Mouse (Mus musculus) cerebellum, adult 2 months (tissue): Measurements from ENCODE around the gene Kbtbd13. TPM values are rescaled to one million over a fixed set of nuclear protein-coding genes. Genes with fewer than 3 reads are reported as not detected.

Experiments
- DNase-seq, 2 experiments: peaks; one replicate each; pipeline ENCODE4 v3.0.0; 2021
- H3K27ac ChIP-seq: fragments of 200-500 bp; 2 replicates; pipeline ENCODE4 v1.5.1; 2012; ENCODE audit warnings: low read length, control low read depth, inconsistent platforms; ENCODE audit not compliant: insufficient read depth
- H3K27me3 ChIP-seq: fragments of 200-500 bp; 2 replicates; pipeline ENCODE4 v1.6.1; 2012; ENCODE audit warnings: inconsistent platforms, mild to moderate bottlenecking, low read length, moderate library complexity; ENCODE audit not compliant: control insufficient read depth, insufficient read depth
- H3K4me1 ChIP-seq: fragments of 200-500 bp; 2 replicates; pipeline ENCODE4 v1.6.1; 2011; ENCODE audit warnings: low read length; ENCODE audit not compliant: control insufficient read depth, insufficient read depth
- H3K4me3 ChIP-seq: fragments of 200-500 bp; replicated peaks from 2 replicates; pipeline ENCODE3; 2011; ENCODE audit warnings: mild to moderate bottlenecking, low read depth, low read length, control low read depth; ENCODE audit not compliant: insufficient read depth
- CTCF ChIP-seq: fragments of 200-500 bp; IDR thresholded peaks from 2 replicates; pipeline ENCODE4 v1.5.1; 2011; ENCODE audit warnings: low read depth, mild to moderate bottlenecking, control low read depth, low read length, moderate library complexity, borderline replicate concordance; ENCODE audit not compliant: insufficient read depth
- POLR2A ChIP-seq: fragments of 200-500 bp; IDR thresholded peaks from 2 replicates; pipeline ENCODE4 v1.6.1; 2011; ENCODE audit warnings: low read length, control low read depth, borderline replicate concordance; ENCODE audit not compliant: insufficient read depth
- WGBS: fragments of 180-500 bp; shearing (Covaris S2); methylation state at CpG from one replicate; pipeline ENCODE4 v1.1.7; 2018; 5-methylcytosine and 5-hydroxymethylcytosine counted together
- polyA plus RNA-seq: library from polyadenylated mRNA; depleted of rRNA; stranded (reverse); fragments of >200 nt; gene quantifications from 2 replicates; pipeline ENCODE4 v1.2.3, GENCODE M21; 2012; rRNA removed

Kbtbd13 gene
- polyA plus RNA-seq = 0.11 and 0.14 TPM in 2 replicates

DNA sequence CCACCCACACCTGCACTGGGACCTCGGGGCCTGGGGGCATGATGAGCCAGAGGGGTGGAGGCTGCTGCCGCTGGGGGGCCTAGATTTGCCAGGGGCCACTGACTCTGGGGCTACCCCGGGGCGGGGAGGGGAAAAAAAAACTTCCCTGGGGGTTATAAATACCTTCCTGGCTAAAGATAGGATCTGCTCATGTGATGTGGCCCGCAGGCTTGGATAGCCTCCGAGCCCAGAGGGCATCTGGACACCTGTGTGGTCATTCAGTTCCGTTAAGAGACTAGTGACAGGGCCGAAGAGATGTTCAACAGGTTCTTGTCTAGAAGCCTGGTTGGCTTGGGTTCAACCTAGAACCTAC, at the start of gene Kbtbd13:
TSS of gene Kbtbd13 (minus strand) at position 40 of the 352 bp plus-strand sequence.
- Histone ChIP-seq H3K27ac (no peak within 1 kb of the TSS), H3K27me3 (no peaks in the 10 kb centered on the region), H3K4me1 (no peaks in the 10 kb centered on the region), H3K4me3 (no peak within 1 kb of the TSS)
- TF ChIP-seq CTCF = no peak
- no peak for TF ChIP-seq POLR2A
- WGBS = 45% methylated on average over 8 of the region's 8 CpGs
- DNase-seq = no peak

DNA sequence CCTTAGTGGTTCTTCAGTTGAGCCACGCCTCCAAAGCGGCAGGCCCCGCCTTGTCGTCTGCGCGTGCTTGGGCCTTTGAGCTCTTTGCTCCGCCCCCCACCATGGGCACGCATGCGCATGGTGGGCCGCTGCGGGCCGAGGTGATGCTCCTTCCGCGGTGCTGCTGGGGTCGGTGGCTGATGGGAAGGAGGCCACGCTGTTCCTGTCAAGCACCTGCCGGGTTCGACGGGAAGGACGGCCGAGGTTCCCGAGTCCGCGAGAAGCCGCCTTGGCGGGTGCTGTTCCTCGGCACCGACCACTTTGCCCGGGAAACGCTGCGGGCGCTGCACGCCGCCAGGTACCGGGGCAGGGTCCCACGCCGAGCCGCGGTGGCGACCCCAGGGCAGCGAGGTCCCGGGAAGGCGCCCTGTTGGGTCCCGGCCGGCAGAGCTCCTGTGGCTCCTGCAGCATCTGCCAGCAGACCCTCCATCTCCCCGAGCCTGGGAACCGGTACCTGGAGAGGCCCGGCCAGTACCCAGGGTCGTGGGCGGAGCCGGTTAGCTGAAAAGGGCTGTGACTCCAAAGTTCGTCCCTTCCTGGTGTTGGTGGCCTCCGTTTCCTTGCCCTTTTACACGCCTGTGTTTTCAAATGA, 44.3 kb upstream of the Kbtbd13 start, which contains the start of gene Mtfmt:
TSS of gene Mtfmt (plus strand) at position 112 of the 631 bp plus-strand sequence.
- peak; percentile 90 for DNase-seq
- Histone ChIP-seq H3K4me3 (peak within 1 kb of the TSS; percentile 62), H3K4me1 (no peaks in the 10 kb centered on the region), H3K27ac (no peak within 1 kb of the TSS), H3K27me3 (no peaks in the 10 kb centered on the region)
- under 1% methylated on average over 54 of the region's 54 CpGs for WGBS
- TF ChIP-seq POLR2A (peak; percentile 95), CTCF (no peak)

GRCm38 (mm10) chr9:65435211-65435610, 43.8 kb upstream of the Kbtbd13 start:
- Histone ChIP-seq H3K27me3 (no peaks in the 10 kb centered on the region), H3K4me1 (no peaks in the 10 kb centered on the region), H3K27ac (no peak overlapping the region), H3K4me3 (no peak overlapping the region)
- no peak for DNase-seq
- WGBS = 67% methylated on average over 4 of the region's 4 CpGs
- TF ChIP-seq CTCF = no peak
- no peak for TF ChIP-seq POLR2A

DNA sequence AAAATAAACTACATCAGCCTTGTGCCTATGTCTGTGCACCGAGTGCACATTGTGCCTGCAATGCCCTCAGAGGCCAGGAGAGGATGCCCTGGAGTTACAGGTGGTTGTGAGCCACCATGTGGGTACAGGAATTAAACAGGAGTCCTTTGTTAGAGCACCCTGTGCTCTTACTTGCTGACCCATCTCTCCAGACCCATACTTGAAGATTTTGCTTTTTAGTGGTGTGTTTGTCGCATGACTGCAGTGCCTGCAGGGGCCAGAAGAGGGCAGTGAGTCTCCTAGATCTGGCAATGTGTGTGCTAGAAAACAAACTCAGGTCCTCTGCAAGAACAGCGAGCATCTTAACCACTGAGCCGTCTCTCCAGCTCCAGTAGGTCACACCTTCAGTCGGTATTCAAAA, 42.7 kb upstream of the Kbtbd13 start:
- TF ChIP-seq CTCF (peak; percentile 32; the same call in 1 of the 2 replicates), POLR2A (no peak)
- no peak overlapping the region for H3K27ac ChIP-seq
- no peaks in the 10 kb centered on the region for H3K4me1 ChIP-seq
- 64% methylated on average over 5 of the region's 5 CpGs for WGBS
- DNase-seq = peak; percentile 23 to 27
- no peak overlapping the region for H3K4me3 ChIP-seq
- H3K27me3 ChIP-seq = no peaks in the 10 kb centered on the region

DNA sequence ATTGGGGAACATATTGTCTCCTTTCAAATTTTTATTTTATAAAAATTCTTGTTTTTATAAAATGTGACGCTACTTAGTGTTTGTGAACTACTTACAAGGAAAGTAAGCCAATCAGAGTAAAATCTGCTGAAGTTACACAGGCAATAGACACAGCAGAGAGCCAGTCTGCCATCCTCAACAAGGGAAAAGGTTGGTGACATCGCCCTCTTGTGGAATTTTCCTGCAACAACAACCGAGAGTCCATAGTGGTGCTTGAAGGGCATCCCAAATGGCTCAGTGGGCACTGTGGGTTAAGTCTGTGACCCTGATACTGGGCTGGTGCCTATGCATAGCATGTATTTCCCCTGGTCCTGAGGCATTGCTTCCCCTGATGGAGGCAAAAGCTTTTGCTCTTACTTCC, 40.8 kb upstream of the Kbtbd13 start:
- no peaks in the 10 kb centered on the region for H3K4me1 ChIP-seq
- H3K27ac ChIP-seq = no peak overlapping the region
- 2% methylated on average over 3 of the region's 3 CpGs for WGBS
- peak; percentile 73 to 82 for DNase-seq
- TF ChIP-seq POLR2A = no peak
- peak; percentile 83 for TF ChIP-seq CTCF
- no peak overlapping the region for H3K4me3 ChIP-seq
- H3K27me3 ChIP-seq = no peaks in the 10 kb centered on the region

GRCm38 (mm10) chr9:65430921-65431320, 39.5 kb upstream of the Kbtbd13 start:
- WGBS = 83% methylated on average over 5 of the region's 5 CpGs
- Histone ChIP-seq H3K4me1 (no peaks in the 10 kb centered on the region), H3K27me3 (no peaks in the 10 kb centered on the region), H3K4me3 (no peak overlapping the region), H3K27ac (no peak overlapping the region)
- DNase-seq = no peak
- TF ChIP-seq CTCF (no peak), POLR2A (no peak)

GRCm38 (mm10) chr9:65430401-65430800, 38.9 kb upstream of the Kbtbd13 start:
- no peak overlapping the region for H3K4me3 ChIP-seq

GRCm38 (mm10) chr9:65428003-65428402, 36.6 kb upstream of the Kbtbd13 start:
- Histone ChIP-seq H3K4me3 (no peak overlapping the region), H3K4me1 (no peaks in the 10 kb centered on the region), H3K27me3 (no peaks in the 10 kb centered on the region), H3K27ac (no peak overlapping the region)
- TF ChIP-seq CTCF (no peak), POLR2A (no peak)
- WGBS = 83% methylated on average over 5 of the region's 5 CpGs
- DNase-seq = no peak

More at GRCm38 (mm10) chr9:65430401-65430800, 38.9 kb upstream of the Kbtbd13 start:
- no peak overlapping the region for H3K27ac ChIP-seq
- TF ChIP-seq CTCF = no peak
- no peak for TF ChIP-seq POLR2A
- H3K27me3 ChIP-seq = no peaks in the 10 kb centered on the region
- no peak for DNase-seq
- no peaks in the 10 kb centered on the region for H3K4me1 ChIP-seq

GRCm38 (mm10) chr9:65427511-65427910, 36.1 kb upstream of the Kbtbd13 start:
- Histone ChIP-seq H3K4me1 (no peaks in the 10 kb centered on the region), H3K27me3 (no peaks in the 10 kb centered on the region), H3K4me3 (no peak overlapping the region), H3K27ac (no peak overlapping the region)
- TF ChIP-seq POLR2A (no peak), CTCF (no peak)
- no peak for DNase-seq
- 59% methylated on average over 2 of the region's 2 CpGs for WGBS
